Mouse (Mus musculus) adipocyte (in vitro differentiated cells): Measurements from ENCODE around the gene Slco3a1.

Experiments used
- DNase-seq: peaks from one replicate; pipeline ENCODE4 v3.0.0-alpha.2; 2016; ENCODE audit warnings: low spot score

The Slco3a1 gene

DNA sequence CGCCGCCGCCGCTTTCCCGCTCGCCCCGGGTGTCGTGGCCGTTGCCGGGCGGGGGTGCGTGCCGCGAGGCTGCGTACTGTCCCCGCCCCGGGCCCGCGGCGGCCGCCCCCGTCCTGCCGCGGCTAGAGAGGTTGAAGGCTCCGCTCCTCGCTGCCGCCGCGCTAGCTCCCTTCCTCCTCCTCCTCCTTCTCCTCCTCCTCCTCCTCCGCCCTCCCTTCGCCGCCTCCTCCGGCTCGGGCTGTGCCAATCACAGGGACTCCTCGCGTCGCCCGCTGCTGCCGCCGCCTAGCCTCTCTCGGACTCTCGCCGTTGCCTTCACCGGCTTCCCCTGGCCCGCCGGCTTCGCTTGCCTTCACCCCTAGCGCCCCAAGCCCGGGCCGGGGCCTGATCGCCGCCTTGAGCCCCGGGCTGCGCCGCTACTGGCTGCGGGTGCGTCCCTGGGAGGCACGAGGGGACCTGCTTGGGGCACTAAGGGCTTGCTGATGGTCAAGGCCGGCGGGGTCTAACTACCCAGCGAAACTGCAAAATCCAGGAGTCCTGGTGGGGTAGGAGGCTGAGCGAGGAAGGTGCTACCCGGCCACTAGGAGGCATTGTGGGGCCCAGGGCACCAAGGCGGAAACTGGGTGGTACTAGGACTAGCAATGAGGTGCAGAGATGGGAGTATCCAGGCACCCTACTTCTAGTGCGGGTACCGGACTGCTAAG lies at the start of gene Slco3a1:
Gene Slco3a1, minus strand, starts transcription at position 173 of the 704 bp plus-strand sequence.
- peak; percentile 46 for DNase-seq

DNA sequence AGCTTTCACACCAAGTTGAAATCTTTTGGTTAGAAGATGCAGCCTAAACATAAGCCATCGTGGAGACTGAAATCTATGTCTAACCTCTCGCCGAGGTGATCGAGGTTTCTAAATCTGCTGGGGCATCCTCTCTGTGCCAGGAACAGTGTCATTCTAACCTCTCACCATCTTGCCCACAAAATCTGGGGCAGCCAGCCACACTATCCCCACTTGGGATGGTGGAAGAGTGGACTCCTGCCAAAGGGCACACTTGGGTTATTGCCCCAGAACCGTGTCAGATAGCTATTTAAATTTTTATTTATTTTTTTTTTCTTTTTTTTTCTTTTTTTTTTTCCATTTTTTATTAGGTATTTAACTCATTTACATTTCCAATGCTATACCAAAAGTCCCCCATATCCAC lies 46.4 kb upstream of the Slco3a1 start:
- DNase-seq: no peak

DNA sequence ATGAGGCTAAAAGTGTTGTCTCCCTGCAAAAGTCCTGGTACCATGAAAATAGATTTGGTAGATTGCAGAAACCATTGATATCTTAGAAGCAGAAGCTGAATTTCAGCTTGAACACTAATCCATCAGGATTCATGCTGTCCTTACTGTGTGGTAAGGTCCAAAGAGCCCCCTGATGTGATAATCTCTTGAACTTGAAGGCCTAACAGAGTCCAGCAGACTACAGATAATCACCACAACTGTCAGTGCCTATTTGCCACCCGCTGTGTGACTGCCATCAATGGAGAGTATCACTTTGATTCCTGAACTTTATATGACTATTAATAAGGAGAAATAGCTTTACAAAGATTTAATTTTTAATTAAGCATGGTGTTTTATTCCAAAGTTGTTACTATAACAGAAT lies 24.8 kb upstream of the Slco3a1 start:
- no peak for DNase-seq

DNA sequence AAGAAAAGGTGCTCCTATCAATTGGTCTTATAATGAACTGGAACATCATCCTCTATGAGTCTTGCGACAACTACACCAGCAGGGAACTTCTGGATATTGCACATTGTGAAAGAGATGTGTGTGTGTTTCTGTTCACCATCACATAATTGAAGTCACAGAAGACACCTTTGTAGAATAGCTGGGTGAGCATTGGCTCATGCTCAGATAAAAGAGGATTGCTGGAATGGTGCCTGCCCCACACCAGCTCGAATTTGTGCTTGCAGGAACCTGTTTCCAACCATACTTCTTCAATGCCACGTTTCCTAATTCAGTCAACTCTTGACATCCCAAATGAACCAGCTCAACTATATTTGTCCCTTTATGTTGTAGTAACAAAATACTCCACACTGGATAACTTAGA lies 21.1 kb upstream of the Slco3a1 start:
- DNase-seq: no peak

DNA sequence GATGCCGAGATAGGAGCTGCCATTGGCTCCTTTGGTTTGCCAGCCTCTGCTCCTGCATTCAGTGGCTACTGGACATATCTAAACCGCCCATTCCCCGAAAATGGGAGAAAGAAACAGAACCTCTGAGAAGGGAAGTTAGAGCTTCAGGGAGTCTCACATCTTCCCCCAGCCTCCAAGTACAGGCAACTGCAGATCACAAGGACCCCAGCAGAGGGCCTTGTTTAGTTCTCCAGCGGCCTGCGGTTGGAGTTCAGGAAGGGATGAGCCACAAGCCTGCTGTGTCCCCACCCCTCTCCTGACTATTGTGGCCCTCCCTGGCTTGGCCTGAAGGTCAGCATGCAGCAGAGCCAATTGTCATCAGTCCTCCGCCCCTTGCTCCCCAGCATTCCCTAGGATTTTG lies 836 bp upstream of the Slco3a1 start:
- peak; percentile 4 for DNase-seq

DNA sequence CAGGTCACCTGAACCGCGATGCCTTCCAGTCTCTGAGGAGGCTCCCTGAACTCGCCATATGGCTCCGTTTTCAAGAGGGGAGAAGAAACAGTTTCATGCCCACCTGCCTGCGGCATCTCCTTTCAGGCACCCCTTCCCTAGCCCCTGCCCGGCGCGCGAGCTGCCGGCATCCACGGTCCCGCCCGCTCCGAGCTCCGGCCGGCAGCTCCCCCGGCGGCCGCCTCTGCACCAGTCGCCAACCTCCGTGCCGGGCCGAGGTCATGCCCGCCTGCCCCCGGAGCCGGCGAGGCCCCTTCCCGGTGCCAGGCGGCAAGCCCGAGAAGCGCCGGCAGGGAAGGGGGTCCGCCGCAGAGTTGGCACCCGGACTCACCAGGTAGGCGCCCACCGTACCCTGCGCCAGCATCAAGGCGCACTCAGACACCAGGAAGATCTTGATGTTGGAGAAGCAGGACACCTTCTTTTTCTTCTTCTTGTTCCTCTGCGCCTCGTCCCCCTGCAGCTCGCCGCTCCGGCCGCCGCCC lies 479 bp downstream of the Slco3a1 start:
- DNase-seq: peak; percentile 5

DNA sequence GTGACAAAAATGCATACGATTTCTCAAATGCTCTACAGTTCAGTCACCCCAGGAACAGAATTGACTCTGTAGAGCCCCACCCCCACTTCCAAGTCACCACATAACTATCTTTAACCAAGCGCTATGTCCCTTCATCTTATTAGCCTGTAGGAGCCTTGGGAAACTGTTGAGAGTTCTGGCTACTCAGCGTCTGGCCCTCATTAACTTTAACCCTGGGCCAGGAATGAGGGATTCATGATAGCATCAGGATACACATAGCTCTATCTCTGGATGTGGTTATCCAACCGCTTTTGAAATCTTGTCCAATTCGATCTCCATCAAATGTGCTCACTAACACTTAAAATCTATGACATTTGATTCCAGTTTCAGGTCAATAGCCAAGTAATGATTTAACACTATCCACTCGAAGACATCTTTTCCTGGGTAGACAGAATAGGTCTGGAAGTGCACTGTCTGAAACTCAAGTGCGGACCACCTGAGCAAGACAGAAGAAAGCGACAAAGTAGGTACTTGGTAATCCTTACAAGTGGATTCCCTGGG lies 1.4 kb downstream of the Slco3a1 start:
- no peak for DNase-seq

DNA sequence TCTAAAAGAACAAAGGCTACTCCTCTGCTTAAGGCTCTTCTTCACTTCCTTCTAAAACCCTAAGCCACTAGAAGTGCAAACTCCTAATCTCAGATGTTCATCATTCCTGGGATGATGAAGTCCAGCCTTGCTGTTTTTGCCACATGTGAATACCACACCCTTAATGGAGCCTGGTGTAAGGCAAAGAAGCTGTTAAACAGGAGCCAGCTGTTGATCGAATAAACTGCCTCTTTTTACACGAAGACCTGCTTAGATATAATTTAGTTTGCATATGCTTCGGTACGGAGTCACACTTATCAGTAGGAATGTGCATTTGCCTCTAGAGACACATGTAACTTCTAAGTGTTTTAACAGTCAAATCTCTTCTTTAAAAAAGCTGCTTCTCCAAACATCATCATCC lies 2.0 kb downstream of the Slco3a1 start:
- DNase-seq: no peak

DNA sequence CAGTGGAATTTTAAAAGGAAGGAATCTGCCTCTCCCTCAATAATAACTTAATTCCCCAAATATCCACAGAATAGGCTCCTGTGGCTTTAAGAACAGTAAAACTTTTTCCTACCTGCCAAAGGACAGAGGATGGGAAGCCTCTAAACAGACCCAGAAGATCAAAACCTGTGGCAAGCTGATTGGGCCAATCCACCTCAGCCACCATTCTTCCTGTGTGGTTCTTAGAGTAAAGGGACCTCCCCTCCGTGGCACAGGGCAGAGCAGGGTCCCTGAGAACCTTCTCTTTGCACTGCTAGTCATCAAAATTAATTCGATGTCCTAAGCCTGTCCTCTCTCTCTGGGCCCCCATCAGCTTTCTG lies 2.6 kb downstream of the Slco3a1 start:
- no peak for DNase-seq

DNA sequence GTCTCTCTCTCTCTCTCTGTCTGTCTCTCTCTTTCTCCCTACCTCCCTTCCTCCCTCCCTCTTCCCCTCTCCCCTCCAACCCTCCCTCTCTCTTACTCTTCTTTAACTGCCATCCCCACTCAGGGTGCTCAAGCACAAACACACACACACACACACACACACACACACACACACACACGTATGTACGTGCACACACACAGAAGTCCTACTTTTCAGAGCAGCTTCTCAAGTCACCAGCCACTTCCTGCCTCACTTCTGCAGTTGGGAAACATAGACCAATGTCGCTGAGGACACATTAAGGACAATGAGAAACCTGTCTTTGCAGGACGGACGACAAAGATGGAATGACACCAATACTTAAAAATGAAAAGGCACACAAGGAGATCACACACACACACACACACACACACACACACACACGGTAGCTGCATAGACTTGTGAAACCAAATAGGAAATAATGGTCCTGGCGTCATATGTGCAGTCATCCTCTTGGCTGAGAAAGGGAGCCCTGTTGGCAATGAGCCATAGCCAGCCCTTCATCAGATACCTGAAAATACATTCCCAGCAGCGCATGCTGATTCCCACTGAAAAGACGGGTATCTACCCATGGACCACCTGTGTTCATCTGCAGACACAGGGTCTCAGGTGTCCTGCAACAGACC lies 3.1 kb downstream of the Slco3a1 start:
- no peak for DNase-seq

DNA sequence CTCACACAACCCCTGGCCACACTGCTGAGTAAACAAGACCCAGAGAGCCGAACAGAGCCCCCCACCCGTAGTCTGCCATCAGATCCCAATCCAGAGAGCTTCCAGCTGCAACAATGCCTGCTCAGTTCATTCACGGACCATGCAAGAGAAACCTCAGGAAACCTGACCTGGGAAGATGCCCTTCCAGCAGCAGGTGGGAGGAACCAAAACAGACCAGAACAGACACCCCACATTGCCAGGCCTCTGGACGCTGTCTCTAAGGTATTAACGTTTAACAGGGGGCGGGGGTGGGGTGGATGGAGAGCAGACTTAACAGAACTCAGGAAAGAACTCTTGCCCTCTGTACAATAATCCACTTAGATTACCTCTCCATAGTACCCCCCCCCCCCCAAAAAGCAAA lies 4.9 kb downstream of the Slco3a1 start:
- DNase-seq: no peak

DNA sequence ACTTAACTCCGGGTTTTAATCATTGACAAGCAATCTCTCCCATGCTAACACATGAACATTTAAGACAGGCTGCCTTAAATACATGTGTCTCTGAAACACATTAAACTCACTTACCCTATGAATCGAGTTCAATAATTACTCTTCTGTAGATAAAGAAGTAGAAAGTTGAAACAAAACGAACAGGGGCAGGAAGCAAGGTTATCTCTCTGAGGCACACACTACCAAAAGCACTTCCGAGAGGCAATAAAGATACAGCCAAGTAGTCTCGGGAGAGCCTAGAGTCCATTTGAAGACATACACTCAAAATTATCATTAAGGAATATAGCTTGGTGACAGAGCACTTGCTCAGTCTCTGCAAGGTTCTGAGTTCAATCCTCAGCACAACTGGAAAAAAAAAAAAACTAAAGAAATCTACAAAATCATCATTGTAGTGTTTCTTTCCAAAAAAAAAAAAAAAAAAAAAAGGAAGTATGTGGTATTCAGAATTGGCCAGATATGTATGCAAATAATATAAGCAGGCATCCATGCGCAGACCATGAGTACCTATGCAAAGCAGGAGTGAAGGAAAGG lies 5.5 kb downstream of the Slco3a1 start:
- DNase-seq: no peak

DNA sequence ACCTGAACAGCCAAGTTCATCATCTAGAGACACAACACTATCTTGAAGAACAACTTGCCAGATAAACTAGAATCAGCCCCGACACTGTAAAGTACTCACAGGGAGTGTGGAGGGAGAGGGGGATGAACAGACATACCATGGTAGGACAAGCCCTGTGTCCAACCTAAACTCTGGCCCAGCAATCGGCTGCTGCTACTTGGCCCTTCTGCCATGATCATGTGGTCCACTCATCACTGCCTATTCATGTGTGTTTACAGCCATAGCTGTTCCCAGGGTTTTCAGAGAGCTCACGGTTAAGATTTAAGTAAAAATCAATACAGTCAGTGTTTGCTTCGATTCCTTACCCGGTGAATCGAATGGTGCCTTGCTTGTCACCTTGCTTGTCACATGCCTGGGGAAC lies 7.9 kb downstream of the Slco3a1 start:
- DNase-seq: no peak

DNA sequence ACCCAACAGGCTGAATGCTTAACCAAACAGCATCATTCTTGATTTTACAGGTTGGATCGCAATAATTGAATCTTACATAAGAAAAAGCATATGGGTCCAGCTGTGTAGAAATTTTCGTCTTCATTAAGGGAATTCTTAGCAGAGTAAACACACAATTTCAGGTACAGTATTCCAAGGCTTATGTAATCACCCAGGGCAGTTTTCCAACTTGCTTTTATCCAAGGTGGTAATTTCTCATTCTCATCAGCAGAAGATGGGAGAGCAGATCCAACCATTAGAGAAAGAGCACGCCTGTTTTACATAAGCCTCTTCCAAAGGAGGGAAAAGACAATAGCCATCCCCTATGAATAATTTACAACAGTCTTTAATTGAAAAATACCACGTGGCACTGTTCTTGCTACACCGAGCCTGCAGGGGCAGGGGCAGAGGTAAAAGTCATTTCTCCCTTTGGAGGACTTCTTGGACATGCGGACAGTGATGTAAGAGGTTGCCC lies 9.0 kb downstream of the Slco3a1 start:
- DNase-seq: no peak

DNA sequence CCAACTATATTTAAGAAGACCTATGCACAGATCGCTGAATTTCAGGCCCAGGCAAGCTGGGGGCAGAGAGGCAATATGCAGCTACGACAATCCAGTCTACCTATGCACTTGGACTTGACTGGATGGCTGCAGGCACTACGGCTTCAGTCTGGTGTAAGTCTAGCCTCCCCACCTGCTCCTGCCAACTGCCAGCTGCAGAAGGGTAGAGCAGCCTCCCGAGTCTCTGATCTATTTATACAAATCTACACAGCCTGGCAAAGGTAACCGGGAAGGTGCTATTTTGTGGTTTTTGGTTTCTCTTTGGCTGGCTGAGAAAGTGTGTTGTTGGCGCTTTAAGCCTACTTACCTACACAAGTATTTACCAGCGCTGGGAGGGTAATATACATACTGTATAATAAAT lies 10.3 kb downstream of the Slco3a1 start:
- no peak for DNase-seq

DNA sequence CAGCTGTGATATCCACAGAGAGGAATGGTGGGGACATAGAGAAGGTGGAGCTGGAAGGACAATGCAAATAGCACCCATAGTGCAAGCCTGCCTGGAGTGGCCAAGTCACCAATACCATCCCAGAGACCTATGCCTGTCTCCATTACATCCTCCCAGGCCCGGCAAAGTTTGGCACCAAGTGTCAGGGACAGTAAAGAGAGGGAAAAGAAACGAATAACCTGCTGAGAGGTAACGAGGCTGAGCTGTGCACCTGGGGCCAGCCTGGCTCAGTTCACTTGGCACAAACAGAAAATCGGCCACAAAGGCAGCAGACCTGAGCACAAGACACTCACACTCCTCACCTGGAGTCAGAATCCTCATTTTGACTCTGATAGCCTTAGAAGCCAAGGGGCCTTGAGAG lies 12.6 kb downstream of the Slco3a1 start:
- DNase-seq: no peak

DNA sequence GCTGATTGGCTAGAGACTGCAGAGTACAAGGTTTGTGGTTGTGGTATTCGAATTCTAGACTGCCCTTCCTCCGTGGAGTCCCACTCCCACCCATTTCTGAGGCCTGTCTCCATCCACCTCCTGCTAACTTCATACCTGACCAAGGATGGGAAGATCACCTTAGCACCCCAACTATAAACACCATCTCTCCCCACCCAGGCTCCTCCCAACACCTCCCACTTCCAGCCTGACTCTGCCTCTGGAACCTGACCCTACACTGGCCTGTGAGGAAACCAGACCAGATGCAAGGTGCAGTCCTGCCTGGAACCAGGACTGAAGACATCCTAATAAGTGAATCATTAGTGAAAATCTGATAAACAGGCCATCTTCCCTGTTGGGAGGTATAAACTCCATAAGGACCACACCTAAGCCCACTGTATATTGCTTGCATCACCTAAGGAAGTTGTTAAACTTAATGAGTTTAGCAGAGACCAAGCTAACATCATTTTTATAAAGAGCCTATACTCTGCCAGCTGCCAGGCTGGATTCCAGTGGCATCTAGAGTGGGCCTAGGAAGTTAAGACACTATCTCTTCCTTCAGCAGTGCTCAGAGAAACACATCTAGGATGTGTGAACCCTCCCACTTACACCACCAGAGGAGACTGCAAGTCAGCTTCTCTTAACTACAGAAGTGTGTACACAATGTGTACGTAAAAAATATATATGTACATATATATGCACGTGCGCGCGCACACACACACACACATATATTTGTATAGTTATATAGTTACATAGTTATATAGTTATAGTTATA lies 13.5 kb downstream of the Slco3a1 start:
- DNase-seq: no peak

DNA sequence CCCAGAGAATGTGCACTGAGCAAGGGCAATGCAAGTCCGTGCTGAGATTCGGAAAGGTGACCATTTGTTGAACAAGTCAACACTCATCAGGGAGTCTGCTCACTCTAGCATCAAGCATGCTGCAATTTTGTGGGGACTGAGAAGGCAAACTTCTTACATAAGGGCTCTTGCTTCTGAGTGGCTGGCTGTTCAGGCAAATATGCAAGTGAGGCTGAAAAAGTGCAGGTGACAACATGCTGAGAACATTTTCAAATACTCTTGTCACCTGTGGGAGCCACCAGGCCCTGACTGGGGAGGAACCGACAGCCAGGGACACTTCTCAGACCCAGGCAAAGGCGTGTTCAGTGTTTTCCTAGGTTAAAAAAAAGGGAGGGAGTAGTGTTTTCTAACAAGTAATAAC lies 18.4 kb downstream of the Slco3a1 start:
- DNase-seq: no peak

DNA sequence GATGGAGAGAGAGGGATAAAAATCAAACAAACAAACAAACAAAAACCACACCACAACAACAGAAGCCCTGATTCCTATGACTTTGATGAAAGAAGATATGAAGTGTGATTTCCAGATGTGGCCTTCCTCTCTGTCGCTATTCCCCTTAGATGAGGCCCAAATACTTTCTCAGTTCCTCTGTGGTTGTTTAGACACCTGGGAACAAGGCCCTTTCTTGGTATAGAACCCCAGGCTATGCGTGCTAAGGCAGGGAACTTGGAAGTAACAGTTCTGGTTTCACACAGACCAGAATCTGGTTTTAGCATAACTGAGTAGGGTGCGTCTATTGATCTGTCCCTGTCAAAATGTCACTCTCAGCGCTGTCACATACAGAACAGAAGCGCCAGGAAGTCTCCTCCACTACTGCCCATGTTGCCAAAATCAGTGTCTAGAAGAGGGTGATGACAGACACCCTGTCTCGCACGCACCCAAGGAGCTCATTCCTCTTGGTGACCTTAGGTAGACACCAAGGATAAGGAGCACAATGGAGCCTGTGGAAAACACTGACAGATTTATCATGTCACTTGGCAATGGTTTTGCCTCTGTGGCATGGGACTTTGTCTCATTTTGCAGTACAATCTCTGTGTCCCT lies 23.0 kb downstream of the Slco3a1 start:
- no peak for DNase-seq

DNA sequence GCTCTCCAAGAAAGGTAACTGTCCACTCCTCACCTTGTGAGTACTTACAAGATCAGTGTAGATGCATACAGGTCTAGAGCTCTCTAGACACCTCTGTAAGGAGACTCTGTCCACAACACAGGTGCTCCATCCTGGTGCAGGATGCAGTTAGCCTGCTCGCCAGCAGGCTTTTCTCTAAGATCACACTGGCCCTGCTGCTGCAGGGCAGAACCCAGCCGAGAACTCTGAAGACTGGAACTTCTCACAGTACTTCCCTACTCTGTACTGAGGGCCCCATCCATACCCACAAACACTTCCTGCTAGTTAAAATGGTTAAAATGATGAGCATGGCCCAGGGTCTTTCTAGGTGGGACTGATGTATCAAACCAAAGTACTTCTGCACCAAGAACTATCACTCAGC lies 24.7 kb downstream of the Slco3a1 start:
- no peak for DNase-seq

DNA sequence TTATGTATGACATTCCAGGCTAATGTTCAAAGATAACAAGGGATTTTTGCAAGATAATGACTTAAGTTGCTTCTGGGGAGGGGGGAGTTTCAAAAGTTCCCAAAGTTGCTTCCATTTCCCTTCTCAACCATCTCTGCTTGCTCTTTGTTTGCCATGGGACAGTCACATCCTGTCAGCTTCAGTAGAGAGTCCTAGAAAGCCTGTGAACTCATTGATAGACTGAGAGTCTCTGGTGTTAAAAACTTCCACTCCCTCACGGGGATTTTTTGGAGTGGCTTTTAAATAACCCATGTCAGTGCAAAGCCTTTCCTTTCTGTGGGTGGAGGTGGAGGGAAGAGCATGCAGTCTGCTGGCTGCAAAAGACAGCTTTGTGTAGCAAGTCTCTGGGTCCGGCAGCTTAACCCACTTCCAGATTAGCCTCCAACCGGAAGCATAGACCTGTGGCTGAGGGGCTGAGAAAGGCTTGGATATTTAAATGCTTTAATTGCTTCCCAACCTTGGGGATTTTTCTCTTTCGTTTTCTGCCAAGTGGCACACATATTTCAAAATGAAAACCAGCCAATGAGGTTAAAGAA lies 25.3 kb downstream of the Slco3a1 start:
- DNase-seq: no peak
